Mouse (Mus musculus) left cerebral cortex, adult 9 months (tissue): ENCODE data around the gene Agpat3.

ENCODE experiments used
- DNase-seq, 2 experiments: peaks; one replicate each; pipeline ENCODE4 v3.0.0; 2022; ENCODE audit warnings: low spot score in 2 of 2

Agpat3 gene

GRCm38 (mm10) chr10:78259702-78260101 lies 92.6 kb downstream of the Agpat3 start:
- no peak for DNase-seq

- DNase-seq = no peak
Measured at GRCm38 (mm10) chr10:78259230-78259629, 93.1 kb downstream of the Agpat3 start.

- no peak for DNase-seq
Measured at GRCm38 (mm10) chr10:78258142-78258675, 94.1 kb downstream of the Agpat3 start.

GRCm38 (mm10) chr10:78255646-78256059 lies 96.6 kb downstream of the Agpat3 start:
- peak in 1 of 2 experiments; percentile 19 for DNase-seq

- DNase-seq = no peak
Measured at GRCm38 (mm10) chr10:78247206-78247605, 105.1 kb downstream of the Agpat3 start.

GRCm38 (mm10) chr10:78246725-78247124 lies 105.6 kb downstream of the Agpat3 start:
- no peak for DNase-seq

- no peak for DNase-seq
Measured at GRCm38 (mm10) chr10:78245225-78245547, 107.1 kb downstream of the Agpat3 start.

GRCm38 (mm10) chr10:78244438-78245224 lies 107.7 kb downstream of the Agpat3 start, which contains the start of gene Trappc10:
Gene Trappc10 (minus strand): TSS chr10:78244641.
- DNase-seq = peak; percentile 36 to 85

- peak in 1 of 2 experiments; percentile 22 for DNase-seq
Measured at GRCm38 (mm10) chr10:78244058-78244437, 108.2 kb downstream of the Agpat3 start.

GRCm38 (mm10) chr10:78238926-78239325 lies 113.4 kb downstream of the Agpat3 start:
- no peak for DNase-seq

- peak in 1 of 2 experiments; percentile 38 for DNase-seq
Measured at GRCm38 (mm10) chr10:78238297-78238696, 114.0 kb downstream of the Agpat3 start.

GRCm38 (mm10) chr10:78237809-78238208 lies 114.5 kb downstream of the Agpat3 start:
- no peak for DNase-seq

GRCm38 (mm10) chr10:78236885-78237629 lies 115.2 kb downstream of the Agpat3 start:
- DNase-seq = peak in 1 of 2 experiments; percentile 44

GRCm38 (mm10) chr10:78233756-78234155 lies 118.5 kb downstream of the Agpat3 start:
- DNase-seq = no peak

GRCm38 (mm10) chr10:78233161-78233560 lies 119.1 kb downstream of the Agpat3 start:
- DNase-seq = no peak

- DNase-seq = no peak
Measured at GRCm38 (mm10) chr10:78232301-78232980, 119.8 kb downstream of the Agpat3 start.

- no peak for DNase-seq
Measured at GRCm38 (mm10) chr10:78228560-78228928, 123.7 kb downstream of the Agpat3 start.

GRCm38 (mm10) chr10:78227875-78228559 lies 124.3 kb downstream of the Agpat3 start:
- no peak for DNase-seq

GRCm38 (mm10) chr10:78224136-78224535 lies 128.2 kb downstream of the Agpat3 start:
- no peak for DNase-seq

- no peak for DNase-seq
Measured at GRCm38 (mm10) chr10:78222908-78223307, 129.4 kb downstream of the Agpat3 start.

GRCm38 (mm10) chr10:78221315-78221714 lies 131.0 kb downstream of the Agpat3 start:
- DNase-seq = peak in 1 of 2 experiments; percentile 28
